In genomic region chr4:77519166-77519565, GRCm38 (mm10) we compare ENCODE assay signal across 10 mouse cellular contexts.
DNase-seq lines count a peak whose midpoint lies in the region; ATAC-seq and TF ChIP-seq lines count a peak whose summit lies in the region.
"Had no signal": no experiment of that assay in that cellular context is flagged by ENCODE, and none has a peak within 500 bp of the region (broad histone marks: within the 10 kb centered on the region; RNA-seq: fewer than 3 reads in every experiment).

No protein-coding gene starts in this region.

- H3K27me3 ChIP-seq in liver, adult 2 months (ENCODE audit: control insufficient read depth, insufficient read depth, low read length), result no peaks in the 10 kb centered on the region
- no peaks in the 10 kb centered on the region for H3K27me3 ChIP-seq in liver, embryonic 12.5 days (replicated peaks)
- H3K27me3 ChIP-seq in forebrain, embryonic 12.5 days, result no peaks in the 10 kb centered on the region
- no peaks in the 10 kb centered on the region for H3K27me3 ChIP-seq in neural tube, embryonic 14.5 days (ENCODE audit: control insufficient read depth, insufficient read depth, low read length)
- H3K27me3 ChIP-seq: embryonic facial prominence, embryonic 12.5 days; liver, embryonic 15.5 days had no signal

- no peaks in the 10 kb centered on the region for H3K9me3 ChIP-seq in liver, embryonic 12.5 days (replicated peaks)
- H3K9me3 ChIP-seq in forebrain, embryonic 12.5 days, result no peaks in the 10 kb centered on the region
- no peaks in the 10 kb centered on the region for H3K9me3 ChIP-seq in neural tube, embryonic 14.5 days (ENCODE audit: control insufficient read depth, low read length)
- H3K9me3 ChIP-seq: embryonic facial prominence, embryonic 12.5 days; liver, embryonic 15.5 days had no signal

- H3K4me1 ChIP-seq in liver, adult 2 months (ENCODE audit: control insufficient read depth, insufficient read depth, low read length), result no peaks in the 10 kb centered on the region
- no peaks in the 10 kb centered on the region for H3K4me1 ChIP-seq in liver, embryonic 12.5 days
- H3K4me1 ChIP-seq in forebrain, embryonic 12.5 days, result no peaks in the 10 kb centered on the region
- H3K4me1 ChIP-seq in neural tube, embryonic 14.5 days (ENCODE audit: control insufficient read depth, insufficient read depth, low read length), result no peaks in the 10 kb centered on the region
- H3K4me1 ChIP-seq: embryonic facial prominence, embryonic 12.5 days; liver, embryonic 15.5 days had no signal

- WGBS in liver, adult 2 months, result 45% methylated on average over 5 of the region's 5 CpGs
- WGBS in liver, embryonic 12.5 days (ENCODE audit: insufficient replicate concordance), result 30% methylated on average over 5 of the region's 5 CpGs
- 52% methylated on average over 5 of the region's 5 CpGs for WGBS in forebrain, embryonic 12.5 days
- 31% methylated on average over 5 of the region's 5 CpGs for whole genome bisulfite sequencing in neural tube, embryonic 14.5 days

- no peak overlapping the region for H3K4me3 ChIP-seq in liver, adult 2 months (ENCODE audit: insufficient read depth, low read depth, low read length)
- no peak overlapping the region for H3K4me3 ChIP-seq in liver, embryonic 12.5 days
- no peak overlapping the region for H3K4me3 ChIP-seq in forebrain, embryonic 12.5 days (replicated peaks)
- H3K4me3 ChIP-seq in neural tube, embryonic 14.5 days (ENCODE audit: low read depth, low read length), result no peak overlapping the region
- H3K4me3 ChIP-seq: embryonic facial prominence, embryonic 12.5 days; liver, embryonic 15.5 days had no signal

- no peaks in the 10 kb centered on the region for H3K79me2 ChIP-seq in liver, adult 2 months (ENCODE audit: control insufficient read depth, insufficient read depth, low read length)

- TF ChIP-seq CTCF in liver, adult 2 months (IDR thresholded peaks at IDR 0.05; ENCODE audit: low read depth, low read length), result no peak

- peak; percentile 12 for DNase-seq in liver, adult 2 months (ENCODE audit: extremely low read depth, low read depth, low spot score)
- DNase-seq in brain, adult 2 months (ENCODE audit: low read depth, low spot score), result peak; percentile 80
- peak; percentile 15 for DNase-seq in kidney, postnatal 10 days
- no peak for DNase-seq in thymus, postnatal 0 days (ENCODE audit: low spot score)

- no peak overlapping the region for H3K9ac ChIP-seq in liver, adult 2 months (ENCODE audit: low read depth, low read length)
- no peak overlapping the region for H3K9ac ChIP-seq in liver, embryonic 12.5 days
- no peak overlapping the region for H3K9ac ChIP-seq in forebrain, embryonic 12.5 days
- no peak overlapping the region for H3K9ac ChIP-seq in neural tube, embryonic 14.5 days (replicated peaks; ENCODE audit: low read depth, low read length)
- H3K9ac ChIP-seq: embryonic facial prominence, embryonic 12.5 days; liver, embryonic 15.5 days had no signal

- no peak for ATAC-seq in liver, embryonic 12.5 days
- ATAC-seq in forebrain, embryonic 12.5 days (ENCODE audit: low FRiP score), result peak; percentile 76
- ATAC-seq in neural tube, embryonic 14.5 days (ENCODE audit: low read depth), result peak; percentile 82; the same call in 1 of the 2 replicates
- no peak for ATAC-seq in erythroid progenitor cell, adult 5-6 weeks (replicated peaks; ENCODE audit: low FRiP score, poor library complexity, severe bottlenecking)

- no peak overlapping the region for H3K4me2 ChIP-seq in liver, embryonic 12.5 days
- no peak overlapping the region for H3K4me2 ChIP-seq in forebrain, embryonic 12.5 days
- no peak overlapping the region for H3K4me2 ChIP-seq in neural tube, embryonic 14.5 days (ENCODE audit: low read depth, low read length)
- H3K4me2 ChIP-seq: embryonic facial prominence, embryonic 12.5 days; liver, embryonic 15.5 days had no signal

- H3K27ac ChIP-seq in liver, adult 2 months (replicated peaks; ENCODE audit: insufficient read depth, low read depth, low read length), result no peak overlapping the region
- H3K27ac ChIP-seq in liver, embryonic 12.5 days, result no peak overlapping the region
- no peak overlapping the region for H3K27ac ChIP-seq in forebrain, embryonic 12.5 days
- no peak overlapping the region for H3K27ac ChIP-seq in neural tube, embryonic 14.5 days (ENCODE audit: low read depth, low read length)
- H3K27ac ChIP-seq: embryonic facial prominence, embryonic 12.5 days; liver, embryonic 15.5 days had no signal

- no peaks in the 10 kb centered on the region for H3K36me3 ChIP-seq in liver, adult 2 months (ENCODE audit: control insufficient read depth, insufficient read depth, low read length)
- H3K36me3 ChIP-seq in liver, embryonic 12.5 days, result no peaks in the 10 kb centered on the region
- no peaks in the 10 kb centered on the region for H3K36me3 ChIP-seq in forebrain, embryonic 12.5 days (replicated peaks)
- no peaks in the 10 kb centered on the region for H3K36me3 ChIP-seq in neural tube, embryonic 14.5 days (ENCODE audit: control insufficient read depth, insufficient read depth, low read length)
- H3K36me3 ChIP-seq: embryonic facial prominence, embryonic 12.5 days; liver, embryonic 15.5 days had no signal

- TF ChIP-seq POLR2A in liver, adult 2 months (IDR thresholded peaks at IDR 0.05; ENCODE audit: extremely low read depth, insufficient read depth, low read length), result no peak

Comparison
In these comparisons a context has a peak if more than half of its experiments do, and no peak if none do; other contexts are left out.
1. ATAC-seq: peak in forebrain, embryonic 12.5 days (single experiment) and neural tube, embryonic 14.5 days (single experiment); none in liver, embryonic 12.5 days (single experiment) and erythroid progenitor cell, adult 5-6 weeks (single experiment).